Mouse (Mus musculus) lung, embryonic 15.5 days (tissue): ENCODE measurements around the gene Ifitm10. TPM values are rescaled to one million over a fixed set of nuclear protein-coding genes. Genes with fewer than 3 reads are reported as not detected.

ENCODE experiments used
- ATAC-seq: fragments of 200-750 bp; cut with Nextera tagmentation; 2 replicates; pipeline ENCODE4 v1.8.0; 2017; ENCODE audit warnings: moderate number of reproducible peaks, borderline replicate concordance; ENCODE audit not compliant: low FRiP score, low TSS enrichment; ENCODE audit errors: extremely low read depth
- H3K27ac ChIP-seq: fragments of 300-500 bp; sonication (generic); 2 replicates; pipeline ENCODE4 v1.5.1; 2015; ENCODE audit warnings: moderate library complexity, mild to moderate bottlenecking, inconsistent platforms
- H3K27me3 ChIP-seq: fragments of 300-500 bp; sonication (generic); 2 replicates; pipeline ENCODE4 v1.6.1; 2015; ENCODE audit warnings: inconsistent platforms
- H3K36me3 ChIP-seq: fragments of 300-500 bp; sonication (generic); 2 replicates; pipeline ENCODE4 v1.6.1; 2015; ENCODE audit warnings: inconsistent platforms
- H3K4me1 ChIP-seq: fragments of 300-500 bp; sonication (generic); 2 replicates; pipeline ENCODE4 v1.6.1; 2015; ENCODE audit warnings: inconsistent platforms
- H3K4me2 ChIP-seq: fragments of 300-500 bp; sonication (generic); 2 replicates; pipeline ENCODE4 v1.6.1; 2015; ENCODE audit warnings: inconsistent platforms, mild to moderate bottlenecking, moderate library complexity
- H3K4me3 ChIP-seq: fragments of 300-500 bp; sonication (generic); 2 replicates; pipeline ENCODE4 v1.5.1; 2015; ENCODE audit warnings: mild to moderate bottlenecking, inconsistent platforms
- H3K9ac ChIP-seq: fragments of 300-500 bp; sonication (generic); 2 replicates; pipeline ENCODE4 v1.6.1; 2015; ENCODE audit warnings: inconsistent platforms
- H3K9me3 ChIP-seq: fragments of 300-500 bp; sonication (generic); 2 replicates; pipeline ENCODE4 v1.6.1; 2016; ENCODE audit warnings: inconsistent platforms
- WGBS: fragments of 180-500 bp; shearing (Covaris S2); methylation state at CpG from one replicate; pipeline ENCODE4 v1.1.7; 2015; 5-methylcytosine and 5-hydroxymethylcytosine counted together
- polyA plus RNA-seq: library from polyadenylated mRNA; unstranded; fragments of >200 nt; fragmentation: Nextera tagmentation; extraction: Ambion mirVana; gene quantifications from 2 replicates; pipeline ENCODE4 v1.2.1, GENCODE M21; 2015

Ifitm10 gene
- polyA plus RNA-seq, 1 experiment from 2014 or later = 5.7 TPM

DNA sequence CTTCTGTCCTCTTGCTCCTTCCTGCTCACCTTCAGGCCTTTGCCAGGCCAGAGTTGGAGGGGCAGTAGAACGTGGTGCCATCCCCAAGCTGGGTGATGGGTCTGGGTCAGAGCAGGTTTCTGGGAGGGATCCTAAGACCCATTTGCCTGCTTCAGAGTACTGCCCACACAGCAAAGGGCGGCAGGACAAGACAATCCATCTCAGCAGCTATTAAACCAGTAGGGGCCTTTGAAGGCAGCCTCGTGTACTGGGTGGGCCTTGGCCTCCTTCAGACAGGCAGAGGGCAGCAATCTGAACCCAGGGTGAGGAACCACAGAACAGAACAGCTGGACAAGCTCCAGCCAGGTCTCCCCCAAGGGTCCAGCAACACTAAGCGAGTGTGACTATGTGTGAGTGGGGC lies 2.5 kb upstream of the Ifitm10 start:
- no peak overlapping the region for H3K27ac ChIP-seq
- H3K9me3 ChIP-seq = no peaks in the 10 kb centered on the region
- WGBS = 65% methylated on average over 4 of the region's 4 CpGs
- H3K27me3 ChIP-seq = peaks cover 23% of the 10 kb centered on the region
- H3K4me2 ChIP-seq = no peak overlapping the region
- no peak overlapping the region for H3K4me3 ChIP-seq
- H3K36me3 ChIP-seq = peaks cover 51% of the 10 kb centered on the region
- peaks cover 14% of the 10 kb centered on the region for H3K4me1 ChIP-seq
- ATAC-seq = no peak
- H3K9ac ChIP-seq = no peak overlapping the region

DNA sequence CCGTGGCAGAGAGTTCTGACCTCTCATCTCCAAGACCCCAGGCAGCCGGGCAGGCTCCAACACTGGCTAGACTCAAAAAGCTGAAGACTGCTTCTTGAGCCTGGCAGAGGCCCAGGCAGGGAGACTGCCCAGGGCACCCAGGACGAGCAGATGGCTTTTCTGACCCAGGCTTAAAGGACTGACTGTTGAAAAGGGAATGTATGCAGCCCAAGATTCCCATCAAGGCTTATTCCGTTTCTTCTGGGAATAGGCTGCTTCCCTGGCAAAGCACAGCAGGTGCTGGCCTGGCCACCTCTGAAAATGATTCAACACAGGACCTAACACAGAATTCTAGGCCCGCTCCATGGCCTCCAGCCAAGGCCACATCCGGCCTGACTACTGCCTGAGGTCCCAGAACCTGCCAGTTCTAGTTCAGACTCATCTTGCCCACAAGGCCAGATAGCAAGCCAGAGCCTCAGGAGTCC lies 1.7 kb upstream of the Ifitm10 start:
- no peak overlapping the region for H3K4me2 ChIP-seq
- 70% methylated on average over 6 of the region's 6 CpGs for WGBS
- H3K9me3 ChIP-seq = no peaks in the 10 kb centered on the region
- H3K36me3 ChIP-seq = peaks cover 43% of the 10 kb centered on the region
- no peak for ATAC-seq
- no peak overlapping the region for H3K9ac ChIP-seq
- H3K27ac ChIP-seq = no peak overlapping the region
- H3K4me3 ChIP-seq = no peak overlapping the region
- H3K27me3 ChIP-seq = peaks cover 31% of the 10 kb centered on the region
- peaks cover 15% of the 10 kb centered on the region for H3K4me1 ChIP-seq

DNA sequence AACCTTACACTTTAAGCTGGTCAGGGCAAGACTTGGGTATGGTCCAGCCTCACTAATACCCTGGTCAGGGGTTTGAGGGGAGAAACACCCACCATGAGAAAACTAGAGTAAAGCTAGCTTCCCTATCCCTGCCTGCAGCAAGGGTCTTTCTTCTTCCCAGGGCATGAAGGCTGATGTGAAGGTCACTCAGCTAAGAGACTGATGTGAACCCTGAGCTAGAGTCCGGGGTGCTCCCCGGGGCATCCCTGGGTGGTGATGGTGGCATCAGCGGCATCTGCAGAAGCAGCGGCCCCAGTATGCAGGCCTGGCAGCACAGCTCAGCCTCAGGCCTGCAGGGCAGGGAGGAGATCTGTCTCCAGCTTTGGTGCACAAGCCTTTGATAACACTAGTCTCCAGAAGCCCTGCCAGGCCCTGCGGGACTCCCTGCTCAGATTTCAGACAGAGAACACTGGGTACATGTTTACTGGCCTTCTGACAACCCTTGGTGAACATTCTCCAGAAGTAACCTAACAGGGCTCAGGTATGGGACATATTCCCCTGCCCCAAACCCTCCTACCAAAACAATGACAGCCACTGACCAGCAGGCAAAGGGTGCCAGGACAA lies 961 bp upstream of the Ifitm10 start:
- Histone ChIP-seq H3K36me3 (peaks cover 35% of the 10 kb centered on the region), H3K27me3 (peaks cover 38% of the 10 kb centered on the region), H3K27ac (no peak overlapping the region), H3K9ac (no peak overlapping the region), H3K4me1 (peaks cover 15% of the 10 kb centered on the region), H3K4me2 (no peak overlapping the region), H3K9me3 (no peaks in the 10 kb centered on the region), H3K4me3 (no peak overlapping the region)
- no peak for ATAC-seq
- 88% methylated on average over 5 of the region's 5 CpGs for WGBS

DNA sequence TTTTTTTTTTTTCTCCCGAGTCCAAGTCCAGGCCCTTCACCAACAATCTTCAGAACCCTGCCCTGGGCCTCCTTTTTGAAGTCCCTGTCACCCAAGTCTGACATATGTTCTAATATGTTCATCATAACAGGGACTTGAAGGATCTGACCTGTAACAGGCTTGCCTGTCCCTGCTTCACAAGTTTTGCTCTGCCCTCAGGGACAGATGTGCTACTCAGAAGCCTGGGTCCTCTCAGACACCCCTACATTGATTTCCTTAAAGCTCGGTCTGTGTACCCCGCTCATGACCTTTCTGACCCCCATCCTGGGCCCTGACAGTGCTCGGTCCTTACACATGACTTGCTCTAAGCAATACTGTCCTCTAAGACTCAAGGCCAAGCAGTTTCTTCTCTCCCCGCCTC lies 514 bp downstream of the Ifitm10 start:
- no peak overlapping the region for H3K4me2 ChIP-seq
- no peak for ATAC-seq
- no peak overlapping the region for H3K4me3 ChIP-seq
- H3K27ac ChIP-seq = no peak overlapping the region
- peaks cover 41% of the 10 kb centered on the region for H3K27me3 ChIP-seq
- H3K9me3 ChIP-seq = no peaks in the 10 kb centered on the region
- H3K9ac ChIP-seq = no peak overlapping the region
- peaks cover 21% of the 10 kb centered on the region for H3K36me3 ChIP-seq
- H3K4me1 ChIP-seq = peaks cover 15% of the 10 kb centered on the region
- 64% methylated on average over 5 of the region's 5 CpGs for WGBS

DNA sequence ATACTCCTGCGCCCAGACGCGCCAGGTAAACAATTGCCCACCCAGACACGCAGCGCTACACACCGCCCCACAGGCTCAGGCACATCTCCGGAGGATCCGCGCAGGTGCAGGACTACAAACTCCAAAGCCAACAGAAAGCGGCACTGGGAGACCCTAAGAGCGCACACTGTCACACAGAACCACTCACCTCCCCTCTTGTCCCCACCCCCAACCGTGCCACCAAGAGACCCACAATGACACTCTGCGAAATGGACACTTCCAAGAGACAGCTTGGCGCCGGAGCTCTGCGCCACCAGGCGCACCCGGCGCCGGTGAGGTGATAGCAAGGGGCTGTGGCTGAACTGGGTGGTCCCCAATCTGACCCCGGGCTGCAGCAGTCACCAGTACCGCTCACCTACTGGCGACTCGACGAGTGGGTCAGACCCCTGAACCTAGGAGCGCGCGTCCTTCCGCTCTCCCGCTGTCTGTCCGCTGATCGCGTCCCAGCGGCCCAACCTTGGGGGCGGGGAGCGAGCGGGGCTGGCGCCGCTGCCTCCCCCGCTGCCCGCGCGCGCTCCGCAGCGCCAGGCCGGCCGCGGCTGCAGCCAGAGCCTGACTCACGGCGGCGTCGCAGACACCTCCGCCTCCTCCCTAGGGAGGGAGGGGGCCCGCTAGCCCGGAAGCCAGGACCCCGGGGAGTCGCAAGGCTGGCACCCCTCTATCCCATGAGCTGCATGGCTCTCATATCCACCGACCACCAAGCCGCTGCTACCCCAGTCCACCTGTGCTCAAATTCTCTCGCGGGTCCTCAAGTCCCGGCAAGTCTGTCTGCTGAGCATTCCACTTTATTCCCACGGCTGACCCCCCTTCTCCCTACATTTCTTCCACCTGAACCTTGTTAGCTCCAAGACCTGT lies 1.5 kb downstream of the Ifitm10 start:
- ATAC-seq = peak; percentile 24; the same call in 1 of the 2 replicates

DNA sequence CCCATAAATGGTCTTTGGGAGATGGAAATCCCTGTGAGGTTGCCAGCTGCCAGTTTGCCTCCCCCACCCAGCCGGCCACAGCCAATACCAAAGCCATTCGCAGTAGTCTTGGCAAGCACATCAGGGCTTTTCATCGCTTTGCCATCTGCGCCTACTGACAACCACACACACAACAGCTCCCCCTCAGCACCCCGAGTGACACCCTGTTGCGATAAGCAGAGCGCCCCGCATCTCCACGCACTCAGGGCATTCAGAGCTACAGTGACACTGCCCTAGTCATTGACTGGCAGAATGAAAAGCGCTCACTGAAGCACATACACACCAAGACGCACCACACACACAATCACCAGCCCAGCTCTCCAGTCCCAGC lies 2.2 kb downstream of the Ifitm10 start:
- Histone ChIP-seq H3K27me3 (peaks cover 41% of the 10 kb centered on the region), H3K9ac (peak overlapping the region; percentile 9; the same call in 1 of the 2 replicates), H3K27ac (no peak overlapping the region), H3K9me3 (no peaks in the 10 kb centered on the region), H3K4me1 (peaks cover 15% of the 10 kb centered on the region), H3K36me3 (peaks cover 6% of the 10 kb centered on the region), H3K4me3 (peak overlapping the region; percentile 46), H3K4me2 (peak overlapping the region; percentile 87)
- WGBS = 21% methylated on average over 11 of the region's 11 CpGs
- no peak for ATAC-seq

More for the DNA sequence above, 1.5 kb downstream of the Ifitm10 start:
- peak overlapping the region; percentile 46 for H3K4me3 ChIP-seq
- no peak overlapping the region for H3K27ac ChIP-seq
- H3K4me2 ChIP-seq = peak overlapping the region; percentile 87
- no peaks in the 10 kb centered on the region for H3K9me3 ChIP-seq
- 1% methylated on average over 58 of the region's 64 CpGs for WGBS
- H3K27me3 ChIP-seq = peaks cover 41% of the 10 kb centered on the region
- peak overlapping the region; percentile 9; the same call in 1 of the 2 replicates for H3K9ac ChIP-seq
- H3K36me3 ChIP-seq = peaks cover 12% of the 10 kb centered on the region
- H3K4me1 ChIP-seq = peaks cover 15% of the 10 kb centered on the region

DNA sequence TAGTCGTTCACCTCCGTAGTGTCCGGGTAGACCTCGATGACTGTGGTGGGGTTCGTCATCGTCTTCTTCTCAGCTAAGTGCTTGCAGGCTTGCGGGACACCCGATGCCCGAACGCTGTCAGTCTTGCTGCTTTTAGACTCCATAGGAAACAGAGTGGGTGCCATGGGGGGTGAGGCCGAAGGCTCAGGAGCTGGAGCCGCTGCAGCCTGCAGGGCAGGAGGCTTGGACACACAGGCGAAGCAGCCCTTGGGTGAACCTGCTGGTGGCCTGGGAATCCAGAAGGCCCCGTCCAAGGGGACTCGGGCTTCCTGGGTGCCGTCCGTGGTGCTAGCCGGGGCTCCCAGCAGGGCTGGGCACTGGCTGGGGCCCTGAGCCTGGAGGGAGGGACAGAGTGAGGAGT lies 2.6 kb downstream of the Ifitm10 start:
- no peak for ATAC-seq

DNA sequence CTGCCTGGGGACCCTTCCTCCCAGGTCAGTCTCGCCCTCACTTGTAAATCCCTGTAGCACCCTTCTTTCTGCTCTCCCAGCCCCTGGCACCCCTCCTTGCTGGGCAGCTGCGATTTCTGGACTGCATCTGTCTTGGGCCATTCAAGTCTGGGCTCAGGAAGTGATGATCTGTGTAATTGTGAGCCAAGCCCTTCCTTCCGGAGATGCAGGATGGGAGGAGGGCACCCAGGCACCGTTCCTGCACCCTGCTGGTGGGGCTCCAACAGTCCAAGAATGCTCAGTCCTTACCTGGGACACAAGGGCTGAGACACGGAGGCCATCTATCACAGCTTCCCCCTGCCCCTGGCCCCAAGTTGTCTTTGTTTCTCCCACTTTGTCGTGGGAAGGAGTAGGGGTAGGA lies 3.7 kb downstream of the Ifitm10 start:
- Histone ChIP-seq H3K9me3 (no peaks in the 10 kb centered on the region), H3K4me3 (no peak overlapping the region), H3K9ac (no peak overlapping the region), H3K27me3 (peaks cover 41% of the 10 kb centered on the region), H3K4me2 (no peak overlapping the region), H3K36me3 (no peaks in the 10 kb centered on the region), H3K27ac (no peak overlapping the region), H3K4me1 (peaks cover 15% of the 10 kb centered on the region)
- ATAC-seq = no peak
- WGBS = 60% methylated on average over 6 of the region's 6 CpGs

More for the DNA sequence above, 2.6 kb downstream of the Ifitm10 start:
- peaks cover 41% of the 10 kb centered on the region for H3K27me3 ChIP-seq
- H3K27ac ChIP-seq = no peak overlapping the region
- no peaks in the 10 kb centered on the region for H3K9me3 ChIP-seq
- peaks cover 15% of the 10 kb centered on the region for H3K4me1 ChIP-seq
- H3K9ac ChIP-seq = no peak overlapping the region
- H3K36me3 ChIP-seq = peaks cover 1% of the 10 kb centered on the region; the same call in 1 of the 2 replicates
- 75% methylated on average over 18 of the region's 18 CpGs for WGBS
- 0 out of 2 replicates have a peak overlapping the region, but pooled peaks have one; percentile 46 for H3K4me3 ChIP-seq
- H3K4me2 ChIP-seq = peak overlapping the region; percentile 87

DNA sequence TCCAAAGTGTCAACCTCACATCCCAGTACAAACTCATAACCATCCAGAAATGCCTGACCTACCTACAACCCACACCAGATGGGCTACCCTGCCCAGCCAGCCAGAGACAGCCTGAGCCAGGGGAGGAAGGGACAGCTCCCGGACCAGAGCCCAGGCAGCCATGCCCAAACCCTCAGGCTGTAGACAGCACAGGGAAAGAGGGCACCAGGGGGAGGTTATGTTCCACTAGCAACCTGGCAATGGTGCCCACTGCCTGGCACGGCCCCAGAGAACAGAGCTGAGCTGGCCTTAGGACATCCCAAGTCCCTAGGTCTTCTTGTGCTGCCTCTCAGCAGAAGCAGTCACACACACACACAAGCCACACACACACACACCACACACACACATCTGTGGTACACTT lies 4.7 kb downstream of the Ifitm10 start:
- 66% methylated on average over 2 of the region's 2 CpGs for WGBS
- Histone ChIP-seq H3K9ac (no peak overlapping the region), H3K4me3 (no peak overlapping the region), H3K27me3 (peaks cover 41% of the 10 kb centered on the region), H3K9me3 (no peaks in the 10 kb centered on the region), H3K27ac (no peak overlapping the region), H3K4me2 (no peak overlapping the region), H3K4me1 (peaks cover 15% of the 10 kb centered on the region), H3K36me3 (no peaks in the 10 kb centered on the region)
- no peak for ATAC-seq

DNA sequence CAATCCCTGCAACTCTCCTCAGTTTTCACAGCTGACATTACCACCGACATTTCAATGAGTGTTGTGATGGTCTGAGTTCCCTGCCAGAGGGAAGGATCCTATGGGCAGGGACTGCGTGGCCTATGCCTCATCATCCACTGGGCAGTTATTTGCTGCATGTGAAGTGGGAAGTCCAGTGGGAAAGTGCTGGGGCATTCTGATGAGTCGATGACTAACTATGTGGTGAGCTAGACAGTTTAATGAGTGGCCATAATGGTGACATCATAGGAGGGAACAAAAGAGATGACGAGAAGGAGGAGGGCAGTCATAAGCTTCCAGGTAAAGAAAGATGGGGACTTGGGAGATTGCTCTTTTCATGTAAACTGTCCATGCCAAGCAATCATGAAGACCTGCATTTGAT lies 10.4 kb downstream of the Ifitm10 start:
- Histone ChIP-seq H3K4me3 (no peak overlapping the region), H3K4me1 (no peaks in the 10 kb centered on the region), H3K9ac (no peak overlapping the region), H3K9me3 (no peaks in the 10 kb centered on the region), H3K36me3 (no peaks in the 10 kb centered on the region), H3K27me3 (no peaks in the 10 kb centered on the region), H3K4me2 (no peak overlapping the region), H3K27ac (no peak overlapping the region)
- WGBS = 68% methylated on average over 4 of the region's 4 CpGs
- ATAC-seq = no peak

DNA sequence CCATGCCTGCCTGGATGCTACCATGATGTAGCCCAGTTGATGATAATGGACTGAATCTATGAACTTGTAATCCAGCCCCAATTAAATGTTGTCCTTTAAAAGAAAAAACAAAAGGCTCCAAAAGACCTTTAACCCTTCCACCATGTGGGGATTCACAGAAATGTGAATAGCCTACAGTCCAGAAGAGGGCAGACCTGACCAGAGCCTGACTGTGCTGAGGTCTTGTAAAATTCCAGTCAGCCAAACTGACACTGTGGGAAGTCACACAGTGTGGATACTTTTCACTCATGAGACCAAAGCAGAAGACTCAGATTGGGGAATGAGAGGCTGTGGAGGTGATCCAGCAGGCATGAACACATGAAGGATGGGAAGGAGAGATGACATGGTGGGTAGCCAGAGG lies 12.8 kb downstream of the Ifitm10 start:
- H3K4me2 ChIP-seq = no peak overlapping the region
- H3K9me3 ChIP-seq = no peaks in the 10 kb centered on the region
- no peaks in the 10 kb centered on the region for H3K36me3 ChIP-seq
- H3K27me3 ChIP-seq = no peaks in the 10 kb centered on the region
- no peak for ATAC-seq
- H3K4me3 ChIP-seq = no peak overlapping the region
- no peak overlapping the region for H3K9ac ChIP-seq
- H3K4me1 ChIP-seq = no peaks in the 10 kb centered on the region
- H3K27ac ChIP-seq = no peak overlapping the region

DNA sequence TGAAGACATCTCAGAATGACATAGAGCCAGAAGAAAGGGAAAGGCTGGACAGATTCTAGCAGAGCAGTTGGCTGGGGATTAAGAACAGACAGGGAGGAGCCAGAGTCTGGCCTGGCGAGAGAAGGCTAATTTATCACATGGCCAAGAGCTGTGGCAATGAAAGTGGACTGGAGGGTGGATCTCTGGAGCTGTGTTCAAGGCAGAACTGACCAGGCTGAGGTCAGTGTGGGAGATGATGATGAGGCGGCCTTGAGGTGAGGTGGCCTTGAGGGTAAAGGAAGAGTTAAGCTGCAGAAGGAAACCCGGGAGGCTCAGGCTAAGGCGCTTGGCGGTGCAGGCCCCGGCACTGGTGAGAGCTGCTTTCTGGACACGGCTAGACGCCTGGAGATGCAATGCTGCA lies 14.4 kb downstream of the Ifitm10 start:
- Histone ChIP-seq H3K36me3 (no peaks in the 10 kb centered on the region), H3K27me3 (no peaks in the 10 kb centered on the region), H3K4me3 (no peak overlapping the region), H3K9me3 (no peaks in the 10 kb centered on the region), H3K4me1 (no peaks in the 10 kb centered on the region), H3K27ac (no peak overlapping the region), H3K9ac (no peak overlapping the region), H3K4me2 (no peak overlapping the region)
- ATAC-seq = no peak
- 48% methylated on average over 8 of the region's 8 CpGs for WGBS
